Mouse (Mus musculus) layer of hippocampus, postnatal 36 days (tissue): Measurements from ENCODE around the gene Mapre3. TPM values are rescaled to one million over a fixed set of nuclear protein-coding genes. Genes with fewer than 3 reads are reported as not detected.
A peak's percentile ranks its signal among the peaks of the same experiment; 100 is the strongest.
"Not testable (repeated sequence)": the region's sequence is repeated elsewhere in the genome, so short reads cannot be mapped to it uniquely, and the experiment has no call there.

Experiments
- DNase-seq, 2 experiments: peaks; one replicate each; pipeline ENCODE4 v3.0.0; 2022
- total RNA-seq, 2 experiments: library from RNA; stranded (reverse); gene quantifications; 2 replicates each; pipeline ENCODE4 v1.2.3; 2021

Gene Mapre3
- total RNA-seq, 2 experiments from 2014 or later: 239 to 251 TPM

DNA sequence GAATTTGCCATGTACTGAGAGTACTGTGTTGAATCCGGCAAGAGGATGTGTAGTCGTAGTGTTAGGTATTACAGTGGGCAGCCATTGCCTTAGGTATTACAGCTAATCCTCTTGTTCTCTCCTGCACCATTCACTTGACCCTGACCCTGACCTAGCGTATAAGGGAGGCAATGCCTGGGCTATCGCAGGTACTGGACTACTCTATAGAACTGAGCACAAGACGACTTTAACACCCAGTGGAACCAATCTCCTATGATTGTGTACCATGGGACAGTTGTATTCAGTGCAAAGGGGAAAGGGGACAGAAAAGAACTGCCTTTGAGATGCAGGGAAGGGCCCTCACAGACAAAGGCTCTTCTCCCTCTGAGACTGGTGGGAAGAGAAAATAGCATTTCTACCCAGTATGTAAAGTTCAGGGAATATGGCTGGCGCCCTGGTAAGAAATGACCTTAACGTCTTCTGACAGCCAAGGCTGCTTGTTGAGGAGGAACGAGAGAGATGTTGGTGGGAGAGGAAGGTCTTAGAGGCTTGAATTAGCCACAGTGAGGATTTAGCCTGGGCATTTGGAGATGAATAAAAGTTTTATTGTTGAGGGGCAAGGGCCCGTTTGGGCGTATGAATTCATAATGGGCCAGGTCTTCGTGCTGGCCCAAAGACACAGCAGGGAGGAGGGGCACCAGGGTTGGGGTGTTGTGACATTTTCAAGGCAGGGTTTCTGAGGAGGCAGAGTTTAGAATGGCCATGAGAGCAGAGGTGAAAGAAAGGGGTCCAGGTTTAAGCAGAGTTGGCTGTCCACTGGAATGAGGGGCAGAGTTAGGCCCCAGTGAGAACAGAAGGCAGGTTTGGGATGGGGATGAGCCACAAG lies 9.9 kb downstream of the Mapre3 start:
- no peak for DNase-seq

DNA sequence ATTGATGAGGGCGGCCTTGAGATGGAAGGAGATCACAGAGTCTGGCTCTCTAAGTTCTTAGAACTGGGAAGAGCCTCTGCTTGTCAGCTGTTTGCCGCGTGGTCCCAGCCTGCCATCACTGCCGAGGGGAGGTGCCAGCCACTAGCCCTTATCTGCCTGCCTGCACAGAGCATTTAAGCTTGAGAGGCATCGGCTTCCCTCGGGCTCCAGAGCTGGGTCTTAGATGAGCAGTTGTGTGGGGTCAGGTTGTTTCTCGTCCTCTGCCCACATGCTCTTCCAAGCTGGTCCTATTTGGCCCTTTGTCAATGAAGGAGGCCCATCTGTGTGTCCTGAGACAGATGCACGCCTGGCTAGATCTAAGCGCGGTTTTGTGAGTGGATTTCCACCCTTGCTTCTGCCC lies 10.7 kb downstream of the Mapre3 start:
- no peak for DNase-seq

DNA sequence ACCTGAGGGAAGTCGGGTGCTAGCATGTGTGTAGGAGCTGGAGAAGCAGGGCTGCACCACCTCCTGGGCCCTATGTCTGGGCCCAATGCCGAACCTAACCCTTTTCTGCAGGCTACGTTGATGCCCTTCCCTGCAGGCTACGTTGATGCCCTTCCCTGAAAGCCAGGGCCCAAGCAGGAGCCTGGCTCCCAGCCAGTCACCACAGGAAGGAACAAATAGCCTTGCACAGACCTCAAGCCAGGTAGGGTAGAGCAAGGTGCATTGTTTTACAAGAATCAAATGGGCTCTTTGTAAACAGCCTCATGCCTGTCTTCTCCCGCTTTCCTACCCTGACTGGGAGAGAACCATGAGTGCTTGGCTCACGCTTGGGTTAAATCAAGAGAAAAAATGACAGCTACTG lies 11.4 kb downstream of the Mapre3 start:
- no peak for DNase-seq

DNA sequence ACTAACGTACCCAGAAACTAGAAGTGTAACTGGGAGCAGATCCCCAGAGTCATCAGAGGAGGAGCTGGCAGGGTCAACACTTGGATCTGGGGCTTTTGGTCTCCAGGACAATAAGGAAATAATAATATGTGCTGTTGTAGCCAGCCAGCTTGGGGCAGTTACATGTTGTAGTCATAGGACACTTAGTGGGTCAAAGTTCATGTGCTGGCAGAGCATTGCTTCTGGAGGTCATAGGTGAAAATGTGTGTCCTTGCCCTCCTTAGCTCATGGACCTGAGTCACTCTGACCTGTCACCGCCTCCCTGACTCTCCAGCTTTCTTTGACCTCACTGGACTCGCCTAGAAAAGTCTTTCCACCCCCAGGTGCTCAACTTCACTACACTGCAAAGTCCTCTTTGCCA lies 19.0 kb downstream of the Mapre3 start:
- no peak for DNase-seq

DNA sequence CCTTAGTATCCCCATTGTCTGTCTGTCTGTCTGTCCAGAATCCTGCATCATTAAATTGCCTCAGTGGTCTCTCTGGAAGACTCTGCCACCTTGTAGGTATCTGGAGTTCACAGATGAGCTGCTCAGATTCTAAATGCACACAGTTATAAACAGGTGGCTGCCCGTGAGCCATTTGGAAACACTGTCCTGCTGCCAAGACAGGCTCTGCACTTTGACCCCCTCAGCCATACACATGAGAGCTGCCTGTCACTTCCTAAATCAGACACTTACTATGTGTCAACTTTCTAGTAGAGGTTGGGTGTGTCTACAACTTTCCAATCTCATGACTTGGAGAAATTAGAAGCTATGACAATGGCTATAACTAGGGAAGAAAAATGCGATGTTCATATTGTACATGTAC lies 25.3 kb downstream of the Mapre3 start:
- DNase-seq: no peak

DNA sequence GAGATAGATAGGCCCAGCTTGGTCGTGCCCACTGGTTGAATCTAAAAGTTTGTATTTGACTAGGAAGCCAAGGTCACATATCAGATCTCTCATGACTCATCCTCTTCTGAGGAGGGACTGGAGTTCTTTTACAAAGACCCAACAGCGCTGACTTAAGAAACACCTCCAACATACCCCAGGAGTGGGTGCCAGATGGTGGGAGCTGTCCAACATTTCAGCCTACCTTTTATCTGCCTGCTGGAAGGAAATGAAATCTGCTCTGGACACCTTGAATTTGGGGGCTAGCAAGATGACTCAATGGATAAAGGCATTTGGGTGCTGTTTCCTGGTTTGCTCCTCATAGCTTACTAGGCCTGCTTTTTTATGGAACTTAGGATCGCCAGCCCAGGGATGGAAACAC lies 27.5 kb downstream of the Mapre3 start:
- DNase-seq: no peak

DNA sequence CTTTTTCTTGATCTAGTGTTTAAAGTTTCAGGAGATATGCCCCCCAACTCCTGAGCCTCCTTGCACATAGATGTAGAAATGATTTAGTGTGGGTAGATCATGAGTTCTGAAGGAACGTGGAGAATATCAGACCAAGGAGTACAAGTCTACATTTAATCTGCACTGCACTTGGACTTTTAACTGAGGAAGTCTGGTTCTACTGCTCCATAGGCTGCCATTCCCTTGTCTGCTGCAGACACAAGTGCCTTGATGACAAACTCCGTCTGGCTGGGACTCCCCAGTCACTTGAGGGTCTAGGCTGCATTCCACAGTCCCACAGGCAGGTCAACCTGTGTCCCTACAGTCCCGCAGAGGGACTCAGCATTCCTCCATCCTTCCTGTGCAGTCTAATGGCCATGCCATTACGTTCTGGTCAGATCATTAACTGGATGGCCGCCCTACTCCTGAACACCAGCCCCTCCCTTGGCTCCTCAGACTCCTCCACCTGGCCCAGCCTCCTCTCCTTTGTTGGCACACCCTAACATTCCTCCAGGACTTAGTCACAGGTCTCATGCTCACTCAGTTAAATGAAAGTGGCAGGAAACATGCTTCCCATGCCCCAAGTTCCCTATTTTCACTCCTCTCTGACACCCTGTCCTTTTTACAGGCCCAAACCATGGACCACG lies 35.6 kb downstream of the Mapre3 start:
- DNase-seq: no peak

DNA sequence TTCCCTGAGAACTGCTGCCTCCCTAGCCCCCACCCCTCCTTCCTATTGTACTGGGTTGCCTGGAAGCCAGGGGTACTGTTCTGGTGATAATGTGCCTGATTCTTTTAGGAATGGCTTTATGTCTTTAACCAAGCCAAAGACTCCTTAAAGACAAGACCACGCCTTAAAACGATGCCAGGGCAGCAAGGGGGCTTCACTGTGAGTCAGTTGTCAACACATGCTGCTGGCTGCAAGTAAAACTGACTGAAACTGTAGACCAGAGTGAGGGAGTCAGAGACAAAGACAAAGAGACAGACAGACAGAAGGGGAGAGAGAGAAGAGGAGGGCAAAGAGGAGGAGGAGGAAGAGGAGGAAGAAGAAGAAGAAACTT lies 36.1 kb downstream of the Mapre3 start:
- DNase-seq: no peak

DNA sequence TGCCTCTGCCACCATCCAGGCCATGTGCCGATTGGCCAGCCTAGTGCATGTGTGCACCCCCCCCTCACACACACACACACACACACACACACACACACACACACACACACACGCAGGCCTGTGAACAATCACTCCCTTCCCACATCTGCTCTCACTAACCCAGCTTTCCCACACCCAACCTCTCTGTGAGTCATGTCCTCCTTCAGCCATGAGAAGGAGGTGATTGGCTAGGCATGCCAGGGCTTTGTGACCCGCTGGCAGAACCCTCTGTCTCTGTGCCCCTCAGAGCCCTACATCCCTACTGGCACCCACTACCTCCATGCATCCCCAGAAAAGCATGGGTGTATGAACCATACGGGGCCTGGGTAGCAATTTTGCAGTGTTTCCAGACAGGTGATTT lies 39.1 kb downstream of the Mapre3 start:
- no peak for DNase-seq

DNA sequence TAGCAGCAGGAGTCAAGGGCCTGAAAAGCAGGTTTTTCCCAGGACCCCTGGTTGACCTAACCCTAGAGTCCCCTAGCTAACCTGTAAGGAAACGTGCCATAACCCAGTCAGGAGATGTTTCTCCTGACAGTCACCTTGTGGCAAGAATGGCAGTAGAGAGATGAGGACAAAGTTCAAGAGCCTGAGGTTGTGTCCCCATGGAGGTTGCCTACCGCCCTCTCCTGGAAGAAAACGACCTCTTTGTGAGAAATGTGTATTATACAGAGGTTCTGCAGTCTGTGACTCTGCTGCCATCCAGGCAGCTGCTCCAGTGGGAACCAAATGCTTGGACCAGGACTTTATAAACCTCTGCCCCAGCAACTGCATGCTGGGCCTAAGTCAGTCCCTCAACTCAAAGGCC lies 41.2 kb downstream of the Mapre3 start:
- no peak for DNase-seq

DNA sequence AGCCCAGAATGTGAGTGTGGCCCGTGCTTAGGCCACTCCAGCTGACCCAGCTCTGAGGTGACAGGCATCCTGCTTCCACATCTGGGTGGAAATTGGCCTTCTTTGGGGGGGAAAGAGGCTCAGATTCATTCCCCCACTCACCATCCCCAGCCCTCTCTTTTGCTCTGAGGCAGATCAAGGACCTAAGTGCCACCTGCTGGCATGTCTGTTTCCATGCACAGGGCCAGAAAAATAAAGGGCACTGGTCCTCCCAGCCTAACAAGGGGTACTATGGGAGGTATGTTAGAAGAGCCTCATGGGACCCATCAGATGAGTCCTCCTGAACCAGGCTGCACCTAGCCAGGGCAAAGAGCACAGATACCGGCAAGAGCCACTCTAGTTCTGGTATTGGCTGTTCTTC lies 41.7 kb downstream of the Mapre3 start:
- DNase-seq: no peak

DNA sequence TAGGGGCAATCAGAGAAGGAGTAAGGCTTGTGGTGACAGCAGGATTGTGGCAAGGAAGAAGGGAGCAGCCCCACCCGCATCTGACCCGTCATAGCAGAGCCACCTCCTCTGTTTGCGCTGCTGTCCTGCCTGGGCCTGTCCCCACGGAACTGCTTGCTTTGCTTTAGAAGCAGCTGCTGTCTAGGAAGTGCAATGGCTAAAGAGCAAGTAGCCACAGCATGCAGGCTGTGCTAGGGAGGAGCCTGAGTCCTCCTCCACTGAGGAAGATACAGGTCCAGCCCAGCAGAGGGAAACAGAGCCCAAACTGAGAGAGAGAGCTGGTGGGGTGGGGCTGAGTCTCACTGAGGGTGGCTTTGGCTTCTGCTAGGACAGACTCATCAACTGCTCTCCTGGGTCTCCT lies 49.4 kb downstream of the Mapre3 start:
- no peak for DNase-seq

DNA sequence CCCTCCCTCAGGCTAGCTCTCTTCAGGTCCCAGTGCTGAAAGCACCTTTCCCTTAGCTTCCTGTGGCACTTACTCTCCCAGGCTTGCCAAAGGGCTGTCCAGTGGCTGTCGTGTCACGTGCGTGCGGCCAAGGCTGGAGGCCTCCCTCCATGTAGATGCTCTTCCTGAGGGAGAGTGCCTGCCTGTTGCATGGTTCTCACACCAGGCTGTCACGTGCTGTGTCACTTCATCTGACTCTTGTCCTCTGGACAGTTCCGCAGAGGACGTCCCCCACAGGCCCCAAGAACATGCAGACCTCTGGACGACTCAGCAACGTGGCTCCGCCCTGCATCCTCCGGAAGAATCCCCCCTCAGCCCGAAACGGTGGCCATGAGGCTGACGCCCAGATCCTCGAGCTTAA lies 49.9 kb downstream of the Mapre3 start:
- DNase-seq: no peak

DNA sequence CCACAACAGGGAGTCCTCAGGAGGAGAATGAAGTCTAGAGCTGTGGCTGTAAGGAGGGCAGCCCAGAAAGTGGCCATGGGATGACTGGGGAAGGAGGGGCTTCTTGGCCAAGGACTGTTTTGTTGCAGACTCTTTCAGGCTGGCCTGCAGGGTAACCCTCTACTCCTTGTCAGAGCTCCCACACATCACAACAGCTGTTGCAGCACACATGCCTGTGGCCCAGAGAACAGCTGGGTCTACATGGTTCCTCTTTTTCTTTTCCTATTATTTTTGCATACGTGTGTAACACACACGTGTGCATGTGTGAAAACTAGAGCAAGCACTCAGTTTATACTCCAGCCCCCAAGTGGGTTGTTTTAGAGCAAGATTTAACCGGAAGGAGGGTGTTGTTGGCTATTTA lies 52.4 kb downstream of the Mapre3 start:
- no peak for DNase-seq

DNA sequence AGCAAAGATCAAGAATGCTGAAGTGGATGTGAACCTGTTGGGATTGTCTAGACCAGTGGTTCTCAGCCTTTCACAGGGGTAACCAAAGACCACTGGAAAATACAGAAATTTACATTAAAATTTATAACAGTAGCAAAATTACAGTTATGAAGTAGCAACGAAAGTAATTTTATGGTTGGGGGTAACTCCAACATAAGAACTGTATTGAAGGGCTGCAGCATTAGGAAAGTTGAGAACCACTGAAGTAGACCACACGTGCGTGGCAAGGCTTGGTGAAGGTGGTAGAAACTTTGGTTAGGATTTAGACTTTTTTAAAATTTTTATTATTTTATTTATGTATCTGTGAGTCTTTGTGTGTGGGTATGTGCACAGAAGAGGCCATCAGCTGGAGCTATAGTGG lies 53.3 kb downstream of the Mapre3 start, which contains the start of gene Tmem214:
TSS of gene Tmem214 (plus strand) at position 301 of the 400 bp plus-strand sequence.
- DNase-seq: no peak

DNA sequence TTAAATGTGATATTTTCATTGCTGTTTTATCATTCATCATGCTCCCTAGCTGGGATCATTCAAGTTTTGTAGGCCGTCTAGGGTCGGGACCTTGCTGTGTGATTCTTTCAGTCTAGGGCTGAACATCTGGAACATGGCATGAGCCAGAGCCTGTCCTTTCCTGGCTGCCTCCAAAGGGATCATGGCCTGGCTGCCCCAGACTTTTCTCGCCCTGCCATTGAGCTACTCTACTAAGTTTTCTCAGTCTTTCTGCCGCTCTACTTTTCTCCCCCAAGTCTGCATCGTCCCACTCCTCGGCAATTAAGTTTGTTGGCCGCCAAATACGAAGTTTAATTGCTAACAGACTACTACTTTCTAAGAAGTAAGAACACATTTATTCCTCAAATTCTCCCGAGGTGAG lies 54.5 kb downstream of the Mapre3 start:
- DNase-seq: no peak

DNA sequence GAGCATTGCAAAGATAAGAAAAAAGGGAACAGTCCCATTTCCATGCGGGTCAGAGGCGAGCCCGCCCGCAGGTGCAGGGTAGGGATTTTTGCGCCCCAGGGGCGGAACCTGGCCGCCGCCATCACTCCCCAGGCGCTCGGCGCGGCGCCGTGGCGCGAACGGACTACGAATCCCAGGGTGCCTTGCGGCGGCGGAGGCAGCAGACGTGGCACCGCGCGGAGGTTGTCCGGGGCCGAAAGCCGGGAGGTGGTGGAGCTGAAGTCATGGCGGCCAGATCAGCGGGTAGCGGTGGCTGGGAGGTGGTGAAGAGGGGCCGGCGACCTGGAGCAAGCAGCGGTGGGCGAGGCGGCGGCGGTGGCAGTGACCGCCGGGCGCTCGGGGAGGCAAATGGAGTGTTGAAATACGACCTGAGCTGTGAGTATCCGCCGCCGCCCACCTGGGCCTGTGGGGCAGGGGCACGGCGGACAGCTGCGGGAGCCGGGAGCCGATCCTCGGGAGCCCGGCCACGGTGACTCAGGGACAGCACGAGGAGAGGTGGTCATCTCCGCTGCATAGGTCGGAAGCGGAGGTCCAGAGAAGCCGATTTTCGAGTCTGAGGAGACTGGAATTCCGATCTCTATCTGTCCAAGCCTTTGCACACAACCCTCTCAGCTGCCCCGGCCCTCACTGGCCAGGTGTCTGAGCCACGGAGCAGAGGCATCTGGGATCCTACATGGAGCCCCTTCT lies 55.1 kb downstream of the Mapre3 start:
- DNase-seq: peak; percentile 92

DNA sequence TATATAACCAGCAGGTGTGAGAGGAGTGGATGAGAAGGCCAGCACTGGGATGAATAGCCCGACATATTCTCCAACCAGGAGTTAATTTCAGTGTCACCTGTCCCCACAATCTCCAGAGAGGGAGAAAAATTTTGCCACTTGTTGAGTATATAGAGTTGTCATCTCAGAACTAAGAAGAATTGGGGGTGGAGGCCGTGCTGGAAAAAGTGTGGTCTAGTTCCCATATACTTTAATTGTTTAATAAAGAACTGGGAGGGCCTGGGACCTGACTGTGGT lies 55.6 kb downstream of the Mapre3 start:
- no peak for DNase-seq

DNA sequence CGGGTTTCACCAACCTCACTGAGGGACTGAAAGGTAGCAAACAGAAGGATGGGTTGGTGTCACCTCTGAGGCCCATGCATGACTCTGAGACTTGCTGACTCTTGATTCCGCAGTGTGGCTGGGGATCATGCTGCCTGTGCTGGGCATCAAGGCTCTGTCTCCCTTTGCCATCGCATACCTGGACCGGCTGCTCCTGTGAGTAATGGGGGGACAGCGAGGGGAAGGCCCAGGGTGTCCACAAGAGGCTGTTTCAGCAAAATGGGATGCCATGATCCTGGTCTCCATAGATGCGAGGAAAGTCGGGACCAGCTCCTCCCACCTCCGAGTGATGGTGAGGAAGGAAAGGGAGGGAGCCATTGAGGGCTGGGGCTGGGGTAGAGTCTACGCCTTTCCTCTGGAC lies 58.1 kb downstream of the Mapre3 start:
- no peak for DNase-seq

DNA sequence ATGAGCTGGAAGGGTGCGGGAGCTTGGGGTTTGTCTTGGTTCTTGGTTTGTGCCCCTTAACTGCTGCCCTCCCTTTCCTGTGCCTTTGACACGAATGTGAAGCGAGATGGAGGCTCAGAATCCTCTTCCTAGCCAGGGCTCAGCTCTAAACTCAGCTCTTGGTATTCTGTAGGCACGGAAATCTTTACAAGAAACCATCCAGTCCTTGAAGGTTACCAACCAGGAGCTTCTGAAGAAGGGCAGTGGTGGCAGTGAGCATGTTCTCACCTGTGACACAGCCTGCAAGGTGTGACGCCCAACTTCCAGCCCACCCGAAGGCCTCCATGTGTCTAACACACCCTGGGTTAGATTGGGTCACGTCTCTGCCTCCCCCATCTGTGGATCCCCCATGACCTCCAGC lies 59.9 kb downstream of the Mapre3 start:
- DNase-seq: no peak

DNA sequence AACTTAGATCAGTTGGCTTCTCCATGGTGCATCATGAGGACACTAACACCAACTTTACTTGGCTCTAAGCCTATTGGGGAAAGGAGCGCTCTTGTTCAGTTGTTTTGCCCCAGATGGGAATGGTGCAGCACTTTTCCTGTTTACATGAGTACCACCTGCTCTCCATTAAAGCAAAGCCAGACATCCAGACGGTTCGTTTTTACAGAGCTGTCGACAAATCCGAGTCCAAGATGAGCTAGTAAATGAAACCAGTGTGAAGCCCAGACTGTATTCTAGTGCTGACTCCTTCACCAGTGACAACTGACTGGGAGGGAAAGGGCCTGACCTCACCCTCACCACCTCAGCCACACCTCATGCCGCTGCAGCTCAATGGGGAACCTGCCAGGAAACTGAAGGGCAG lies 64.2 kb downstream of the Mapre3 start:
- DNase-seq: peak; percentile 37 to 48

DNA sequence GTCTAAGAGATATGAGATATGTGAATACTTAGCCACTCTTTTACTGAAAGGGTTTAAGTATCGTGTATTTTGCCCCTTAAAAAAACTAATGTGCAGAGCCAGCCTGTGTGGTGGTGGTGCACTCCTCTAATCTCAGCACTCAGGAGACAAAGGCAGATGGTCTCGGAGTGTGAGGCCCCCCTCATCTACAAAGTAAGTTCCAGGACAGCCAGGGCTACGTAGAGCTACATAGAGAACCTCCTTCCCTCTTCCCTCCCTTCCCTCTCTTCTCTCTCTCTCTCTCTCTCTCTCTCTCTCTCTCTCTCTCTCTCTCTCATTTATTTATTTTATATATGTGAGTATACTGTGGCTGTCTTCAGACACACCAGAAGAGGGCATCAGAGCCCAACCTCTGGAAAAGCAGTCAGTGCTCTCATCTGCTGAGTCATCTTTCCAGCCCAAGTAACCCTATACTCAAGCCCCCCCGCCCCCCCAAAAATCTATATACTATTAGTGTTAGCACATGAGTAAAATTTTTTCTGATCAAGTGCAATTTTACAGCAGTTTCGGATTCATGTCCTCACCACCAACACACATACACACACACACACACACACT lies 65.0 kb downstream of the Mapre3 start:
- DNase-seq: no peak

DNA sequence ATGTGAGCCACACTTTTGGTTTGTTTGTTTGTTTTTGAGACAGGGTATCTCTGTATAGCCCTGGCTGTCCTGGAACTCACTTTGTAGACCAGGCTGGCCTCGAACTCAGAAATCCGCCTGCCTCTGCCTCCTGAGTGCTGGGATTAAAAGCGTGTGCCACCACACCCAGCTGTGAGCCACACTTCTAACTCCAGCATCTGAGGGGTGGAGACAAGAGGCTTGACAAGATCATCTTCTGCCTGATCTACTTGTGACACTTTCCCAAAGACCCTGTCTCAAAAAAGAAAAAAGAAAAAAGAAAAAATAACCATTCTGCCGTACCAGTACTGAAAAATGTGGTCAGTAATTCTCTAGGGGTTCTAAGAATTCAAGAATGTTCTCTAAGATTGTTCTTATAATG lies 67.4 kb downstream of the Mapre3 start:
- DNase-seq: not testable (repeated sequence)
